Mouse (Mus musculus) midbrain, embryonic 13.5 days (tissue): ENCODE data around the gene Prdm4. TPM values are rescaled to one million over a fixed set of nuclear protein-coding genes. Genes with fewer than 3 reads are reported as not detected.
A peak's percentile ranks its signal among the peaks of the same experiment; 100 is the strongest.

Experiments
- ATAC-seq: fragments of 200-750 bp; cut with Nextera tagmentation; 2 replicates; pipeline ENCODE4 v1.8.0; 2017; ENCODE audit warnings: mild to moderate bottlenecking, moderate TSS enrichment, moderate library complexity
- H3K27ac ChIP-seq: fragments of 300-500 bp; sonication (generic); 2 replicates; pipeline ENCODE4 v1.5.1; 2015; ENCODE audit warnings: inconsistent platforms, mild to moderate bottlenecking, moderate library complexity
- H3K27me3 ChIP-seq: fragments of 300-500 bp; sonication (generic); 2 replicates; pipeline ENCODE4 v1.6.1; 2015; ENCODE audit warnings: mild to moderate bottlenecking, inconsistent platforms
- H3K36me3 ChIP-seq: fragments of 300-500 bp; sonication (generic); 2 replicates; pipeline ENCODE4 v1.6.1; 2015; ENCODE audit warnings: mild to moderate bottlenecking, inconsistent platforms
- H3K4me1 ChIP-seq: fragments of 300-500 bp; sonication (generic); replicated peaks from 2 replicates; pipeline ENCODE4 v1.6.1; 2015; ENCODE audit warnings: inconsistent platforms
- H3K4me2 ChIP-seq: fragments of 300-500 bp; sonication (generic); replicated peaks from 2 replicates; pipeline ENCODE4 v1.6.1; 2015; ENCODE audit warnings: moderate library complexity, mild to moderate bottlenecking, inconsistent platforms
- H3K4me3 ChIP-seq: fragments of 300-500 bp; sonication (generic); replicated peaks from 2 replicates; pipeline ENCODE4 v1.5.1; 2015; ENCODE audit warnings: mild to moderate bottlenecking, inconsistent platforms
- H3K9ac ChIP-seq: fragments of 300-500 bp; sonication (generic); replicated peaks from 2 replicates; pipeline ENCODE4 v1.6.1; 2015; ENCODE audit warnings: mild to moderate bottlenecking, inconsistent platforms
- H3K9me3 ChIP-seq: fragments of 300-500 bp; sonication (generic); 2 replicates; pipeline ENCODE4 v1.6.1; 2016; ENCODE audit warnings: mild to moderate bottlenecking, inconsistent platforms
- WGBS: fragments of 180-500 bp; shearing (Covaris S2); methylation state at CpG from one replicate; pipeline ENCODE4 v1.1.7; 2015; 5-methylcytosine and 5-hydroxymethylcytosine counted together
- polyA plus RNA-seq: library from polyadenylated mRNA; unstranded; fragments of >200 nt; fragmentation: Nextera tagmentation; extraction: Ambion mirVana; gene quantifications from 2 replicates; pipeline ENCODE4 v1.2.1, GENCODE M21; 2015

Gene Prdm4
- polyA plus RNA-seq, 1 experiment from 2014 or later = 26.0 TPM

- no peak for ATAC-seq
- peaks cover 15% of the 10 kb centered on the region for H3K4me1 ChIP-seq
- 94% methylated on average over 11 of the region's 11 CpGs for WGBS
- peaks cover 10% of the 10 kb centered on the region for H3K27me3 ChIP-seq
- no peak overlapping the region for H3K27ac ChIP-seq
- no peak overlapping the region for H3K4me2 ChIP-seq
- no peak overlapping the region for H3K4me3 ChIP-seq
- H3K9ac ChIP-seq = no peak overlapping the region
- no peaks in the 10 kb centered on the region for H3K36me3 ChIP-seq
- no peaks in the 10 kb centered on the region for H3K9me3 ChIP-seq
Measured at GRCm38 (mm10) chr10:85929962-85930361, 13.0 kb upstream of the Prdm4 start.

DNA sequence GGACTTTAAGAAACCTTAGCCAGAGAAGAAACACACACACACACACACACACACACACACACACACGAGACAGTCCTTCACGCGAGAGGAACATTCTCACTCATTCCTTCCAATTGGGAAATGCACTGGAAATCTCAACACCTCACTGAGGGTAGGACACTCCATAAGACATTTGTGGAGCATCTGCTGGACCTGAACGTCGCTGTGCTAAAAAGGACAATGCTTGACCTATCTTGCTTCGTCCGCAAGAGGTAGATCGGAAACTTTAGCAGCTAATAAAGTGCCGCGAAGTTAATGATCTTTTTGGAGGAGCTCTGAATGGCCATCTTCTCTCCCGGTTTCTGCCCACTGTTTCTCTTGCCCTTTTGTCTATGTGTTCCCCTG lies 12.3 kb upstream of the Prdm4 start:
- ATAC-seq = no peak
- peak overlapping the region; percentile 57 for H3K4me3 ChIP-seq
- WGBS = 45% methylated on average over 11 of the region's 11 CpGs
- H3K9ac ChIP-seq = peak overlapping the region; percentile 70
- no peaks in the 10 kb centered on the region for H3K9me3 ChIP-seq
- H3K4me1 ChIP-seq = peaks cover 15% of the 10 kb centered on the region
- H3K27ac ChIP-seq = no peak overlapping the region
- H3K36me3 ChIP-seq = no peaks in the 10 kb centered on the region
- H3K4me2 ChIP-seq = peak overlapping the region; percentile 87
- peaks cover 10% of the 10 kb centered on the region for H3K27me3 ChIP-seq

DNA sequence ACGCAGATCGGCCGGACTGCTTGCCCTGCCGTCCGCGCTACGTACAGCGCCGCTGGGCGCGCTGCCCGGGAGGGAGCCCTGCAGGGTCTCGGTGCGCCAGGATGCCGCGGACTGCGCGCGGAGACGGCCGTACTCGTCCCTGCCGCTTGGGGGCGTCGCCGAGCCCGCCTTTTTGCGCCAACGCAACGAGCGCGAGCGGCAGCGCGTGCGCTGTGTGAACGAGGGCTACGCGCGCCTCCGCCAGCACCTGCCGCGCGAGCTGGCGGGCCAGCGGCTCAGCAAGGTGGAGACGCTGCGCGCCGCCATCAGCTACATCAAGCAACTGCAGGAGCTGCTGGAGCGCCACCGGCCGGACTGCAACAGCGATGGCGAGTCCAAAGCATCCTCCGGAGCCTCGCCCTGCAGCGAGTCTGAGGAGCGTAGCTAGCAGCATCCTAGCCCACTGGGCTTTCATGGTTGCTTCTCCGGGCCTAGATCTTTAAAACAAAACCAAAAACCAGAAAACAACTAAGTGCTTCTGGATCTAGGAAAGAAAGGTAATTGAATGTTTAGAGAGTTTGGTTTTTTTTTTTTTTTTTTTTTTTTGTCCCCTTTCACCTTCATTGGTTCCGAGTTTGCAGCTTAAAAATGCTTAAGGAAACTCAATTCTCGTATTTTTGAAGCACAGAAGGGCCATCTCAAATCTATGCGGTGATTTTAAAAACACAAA lies 11.7 kb upstream of the Prdm4 start:
- Histone ChIP-seq H3K36me3 (no peaks in the 10 kb centered on the region), H3K9me3 (no peaks in the 10 kb centered on the region), H3K9ac (peak overlapping the region; percentile 70), H3K4me2 (peak overlapping the region; percentile 87), H3K4me3 (peak overlapping the region; percentile 57), H3K4me1 (peaks cover 15% of the 10 kb centered on the region), H3K27ac (peak overlapping the region; percentile 47; the same call in 1 of the 2 replicates), H3K27me3 (peaks cover 10% of the 10 kb centered on the region)
- WGBS = under 1% methylated on average over 63 of the region's 63 CpGs
- ATAC-seq = peak; percentile 93

- ATAC-seq = no peak; the same call in 1 of the 2 replicates
- H3K36me3 ChIP-seq = no peaks in the 10 kb centered on the region
- peak within 1 kb of the TSS; percentile 70 for H3K9ac ChIP-seq
- H3K4me3 ChIP-seq = peak within 1 kb of the TSS; percentile 57
- H3K27me3 ChIP-seq = peaks cover 10% of the 10 kb centered on the region
- H3K27ac ChIP-seq = peak within 1 kb of the TSS; percentile 47; the same call in 1 of the 2 replicates
- WGBS = 1% methylated on average over 23 of the region's 23 CpGs
- H3K4me1 ChIP-seq = peaks cover 15% of the 10 kb centered on the region
- H3K9me3 ChIP-seq = no peaks in the 10 kb centered on the region
- peak within 1 kb of the TSS; percentile 87 for H3K4me2 ChIP-seq
Measured at GRCm38 (mm10) chr10:85927676-85928445, 10.9 kb upstream of the Prdm4 start, which contains the start of gene Ascl4. Gene Ascl4, plus strand, starts transcription at chr10:85927681.

DNA sequence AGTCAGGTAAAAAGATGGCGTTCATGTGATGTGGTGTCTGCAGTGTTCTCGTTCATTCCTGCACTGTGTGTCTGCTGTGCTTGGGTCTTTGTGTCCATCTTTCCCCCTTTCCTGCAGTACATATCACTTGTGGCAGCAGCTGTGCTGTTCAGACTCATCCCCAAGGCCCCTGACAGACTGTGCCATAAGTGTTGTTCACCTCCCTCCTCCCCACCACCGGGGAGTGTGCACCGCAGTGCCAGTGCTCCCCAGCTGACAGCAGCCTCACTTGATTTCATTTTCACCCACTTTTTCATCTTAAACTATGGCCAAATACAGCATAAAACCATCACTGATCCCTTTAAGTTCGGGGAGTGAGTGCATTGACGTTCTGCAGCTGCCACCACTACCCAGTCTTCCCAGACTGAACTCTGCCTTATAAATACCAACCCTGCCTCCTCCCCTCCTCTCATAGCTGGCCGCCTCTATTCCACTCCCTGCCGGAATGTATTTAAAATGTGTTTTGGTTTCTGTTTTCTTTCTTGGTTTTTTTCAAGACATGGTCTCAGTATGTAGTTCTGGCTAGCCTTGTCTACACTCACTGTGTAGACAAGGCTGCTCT lies 37.0 kb downstream of the Prdm4 start:
- Histone ChIP-seq H3K9me3 (no peaks in the 10 kb centered on the region), H3K27ac (no peak overlapping the region), H3K36me3 (peaks cover 87% of the 10 kb centered on the region), H3K4me2 (no peak overlapping the region), H3K4me1 (no peaks in the 10 kb centered on the region), H3K9ac (no peak overlapping the region), H3K4me3 (no peak overlapping the region), H3K27me3 (no peaks in the 10 kb centered on the region)
- ATAC-seq = no peak
- 93% methylated on average over 8 of the region's 8 CpGs for WGBS

DNA sequence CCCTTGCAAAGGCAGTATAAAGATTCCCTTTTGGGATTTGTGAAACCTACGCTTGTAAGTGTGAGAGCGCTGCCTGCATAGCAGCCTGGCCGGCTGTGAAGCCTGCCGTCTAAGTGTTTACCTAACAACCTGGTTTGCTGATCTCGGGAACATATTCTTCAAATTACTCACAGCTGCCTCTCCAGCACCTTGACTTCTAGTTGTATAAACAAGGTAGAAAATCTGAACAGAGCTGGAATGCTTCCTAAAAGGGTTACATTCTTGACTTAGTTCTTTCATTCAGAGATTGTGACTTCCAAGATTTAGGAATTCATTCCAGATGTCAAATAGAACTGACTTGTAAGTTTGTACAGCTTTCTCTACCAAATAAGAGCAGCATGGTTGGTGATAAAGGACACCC lies 41.1 kb downstream of the Prdm4 start:
- Histone ChIP-seq H3K36me3 (peaks cover 63% of the 10 kb centered on the region), H3K27ac (no peak overlapping the region), H3K27me3 (no peaks in the 10 kb centered on the region), H3K9me3 (no peaks in the 10 kb centered on the region), H3K9ac (no peak overlapping the region), H3K4me2 (no peak overlapping the region), H3K4me1 (peaks cover 14% of the 10 kb centered on the region), H3K4me3 (no peak overlapping the region)
- no peak for ATAC-seq
- WGBS = 93% methylated on average over 5 of the region's 5 CpGs

GRCm38 (mm10) chr10:85873861-85874544 lies 42.9 kb downstream of the Prdm4 start:
- H3K9ac ChIP-seq = no peak overlapping the region
- no peak overlapping the region for H3K4me3 ChIP-seq
- H3K27ac ChIP-seq = no peak overlapping the region
- 92% methylated on average over 13 of the region's 13 CpGs for WGBS
- no peak for ATAC-seq
- H3K27me3 ChIP-seq = no peaks in the 10 kb centered on the region
- H3K9me3 ChIP-seq = no peaks in the 10 kb centered on the region
- peaks cover 46% of the 10 kb centered on the region for H3K36me3 ChIP-seq
- no peak overlapping the region for H3K4me2 ChIP-seq
- peaks cover 14% of the 10 kb centered on the region for H3K4me1 ChIP-seq

- Histone ChIP-seq H3K4me1 (peaks cover 14% of the 10 kb centered on the region), H3K36me3 (peaks cover 35% of the 10 kb centered on the region), H3K27me3 (no peaks in the 10 kb centered on the region), H3K9ac (peak overlapping the region; percentile 84), H3K4me2 (peak overlapping the region; percentile 92), H3K4me3 (peak overlapping the region; percentile 88), H3K9me3 (0 out of 2 replicates have a peak, but pooled peaks cover 3% of the 10 kb centered on the region), H3K27ac (no peak overlapping the region)
- WGBS = 6% methylated on average over 5 of the region's 5 CpGs
- no peak for ATAC-seq
Measured at GRCm38 (mm10) chr10:85872479-85872773, 44.5 kb downstream of the Prdm4 start.

GRCm38 (mm10) chr10:85871698-85872478 lies 45.1 kb downstream of the Prdm4 start:
- peak overlapping the region; percentile 84 for H3K9ac ChIP-seq
- WGBS = under 1% methylated on average over 55 of the region's 55 CpGs
- peak overlapping the region; percentile 92 for H3K4me2 ChIP-seq
- H3K27me3 ChIP-seq = no peaks in the 10 kb centered on the region
- H3K4me3 ChIP-seq = peak overlapping the region; percentile 88
- peak overlapping the region; percentile 19; the same call in 1 of the 2 replicates for H3K27ac ChIP-seq
- ATAC-seq = peak; percentile 94
- H3K4me1 ChIP-seq = peaks cover 14% of the 10 kb centered on the region
- peaks cover 30% of the 10 kb centered on the region for H3K36me3 ChIP-seq
- H3K9me3 ChIP-seq = 0 out of 2 replicates have a peak, but pooled peaks cover 3% of the 10 kb centered on the region

DNA sequence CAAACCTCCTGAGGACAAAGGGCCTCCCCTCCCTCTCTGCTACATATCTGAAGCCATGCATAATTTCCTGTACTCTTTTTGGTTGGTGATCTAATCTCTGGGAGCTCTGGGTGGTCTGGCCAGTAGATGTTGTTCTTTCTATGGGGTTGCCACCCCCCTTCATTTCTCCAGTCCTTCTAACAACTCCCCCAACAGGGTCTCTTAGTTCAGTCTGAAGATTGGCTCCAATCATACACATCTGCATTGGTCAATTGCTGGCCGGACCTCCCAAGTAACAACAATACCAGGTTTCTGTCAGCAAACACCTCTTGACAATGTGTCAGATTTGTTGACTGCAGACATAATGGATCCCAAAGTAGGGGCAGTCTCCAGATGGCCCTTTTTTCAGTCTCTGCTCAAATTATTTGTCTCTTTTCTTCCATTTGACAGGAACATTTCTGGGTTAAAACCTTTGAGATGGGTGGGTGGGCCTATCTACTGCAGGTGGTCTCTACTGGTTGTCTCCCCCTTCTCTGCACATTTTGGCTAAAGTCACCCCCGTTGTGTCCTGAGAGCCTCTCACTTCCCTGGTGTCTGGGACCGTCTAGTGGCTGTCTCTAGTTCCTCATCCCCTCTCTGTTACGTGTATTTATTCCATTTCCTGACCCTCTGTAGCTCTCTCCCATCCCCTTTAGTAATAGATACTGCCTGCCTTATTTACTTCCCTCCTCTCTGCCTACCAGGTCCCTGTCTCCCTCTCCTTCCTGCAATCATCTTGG lies 70.7 kb downstream of the Prdm4 start:
- Histone ChIP-seq H3K9ac (no peak overlapping the region), H3K4me3 (no peak overlapping the region)
- 81% methylated on average over 4 of the region's 4 CpGs for WGBS

More for the DNA sequence above, 70.7 kb downstream of the Prdm4 start:
- no peaks in the 10 kb centered on the region for H3K9me3 ChIP-seq
- H3K4me1 ChIP-seq = no peaks in the 10 kb centered on the region
- no peak overlapping the region for H3K27ac ChIP-seq
- no peaks in the 10 kb centered on the region for H3K27me3 ChIP-seq
- H3K36me3 ChIP-seq = no peaks in the 10 kb centered on the region
- ATAC-seq = no peak
- no peak overlapping the region for H3K4me2 ChIP-seq
